Mouse (Mus musculus) thymus, adult 2 months (tissue): ENCODE data around the gene Stkld1. TPM values are rescaled to one million over a fixed set of nuclear protein-coding genes. Genes with fewer than 3 reads are reported as not detected.

Experiments used
- DNase-seq: peaks from one replicate; pipeline ENCODE4 v3.0.0; 2021
- H3K27ac ChIP-seq: fragments of 200-500 bp; 2 replicates; pipeline ENCODE4 v1.5.1; 2012; ENCODE audit warnings: low read length, control low read depth; ENCODE audit not compliant: control insufficient read depth, insufficient read depth
- H3K27me3 ChIP-seq: fragments of 200-500 bp; 2 replicates; pipeline ENCODE4 v1.6.1; 2012; ENCODE audit warnings: mild to moderate bottlenecking, low read length, moderate library complexity, mixed read lengths; ENCODE audit not compliant: control insufficient read depth, insufficient read depth
- H3K36me3 ChIP-seq: fragments of 200-500 bp; 2 replicates; pipeline ENCODE4 v1.6.1; 2012; ENCODE audit warnings: mild to moderate bottlenecking, low read length, moderate library complexity; ENCODE audit not compliant: control insufficient read depth, insufficient read depth
- H3K4me1 ChIP-seq: fragments of 200-500 bp; replicated peaks from 2 replicates; pipeline ENCODE4 v1.6.1; 2012; ENCODE audit warnings: low read length; ENCODE audit not compliant: control insufficient read depth, insufficient read depth
- H3K4me3 ChIP-seq: fragments of 200-500 bp; 2 replicates; pipeline ENCODE4 v1.5.1; 2012; ENCODE audit warnings: mild to moderate bottlenecking, low read length, control low read depth, moderate library complexity; ENCODE audit not compliant: control insufficient read depth, insufficient read depth
- CTCF ChIP-seq: fragments of 200-500 bp; IDR thresholded peaks from 2 replicates; pipeline ENCODE4 v1.5.1; 2012; ENCODE audit warnings: mild to moderate bottlenecking, control low read depth, low read length, moderate library complexity, borderline replicate concordance; ENCODE audit not compliant: control insufficient read depth, poor library complexity, insufficient read depth; ENCODE audit errors: extremely low read depth
- POLR2A ChIP-seq: fragments of 200-500 bp; IDR thresholded peaks from 2 replicates; pipeline ENCODE4 v1.6.1; 2012; ENCODE audit warnings: mild to moderate bottlenecking, low read length, control low read depth, moderate library complexity; ENCODE audit not compliant: control insufficient read depth, poor library complexity, insufficient read depth; ENCODE audit errors: extremely low read depth
- WGBS: fragments of 180-500 bp; shearing (Covaris S2); methylation state at CpG from one replicate; pipeline ENCODE4 v1.1.7; 2018; 5-methylcytosine and 5-hydroxymethylcytosine counted together
- polyA plus RNA-seq: library from polyadenylated mRNA; depleted of rRNA; stranded (reverse); fragments of >200 nt; gene quantifications from 2 replicates; pipeline ENCODE4 v1.2.3, GENCODE M21; 2012; rRNA removed

Stkld1 gene
- polyA plus RNA-seq, 1 experiment = 0.75 TPM

- Histone ChIP-seq H3K4me3 (no peak overlapping the region), H3K27me3 (no peaks in the 10 kb centered on the region), H3K27ac (no peak overlapping the region), H3K4me1 (no peaks in the 10 kb centered on the region), H3K36me3 (no peaks in the 10 kb centered on the region)
- TF ChIP-seq POLR2A (no peak), CTCF (no peak)
- DNase-seq = no peak
- 73% methylated on average over 2 of the region's 2 CpGs for WGBS
These were observed 50.3 kb downstream of the Stkld1 start for GRCm38 (mm10) chr2:26984179-26984578.

GRCm38 (mm10) chr2:26984640-26985039, 50.8 kb downstream of the Stkld1 start:
- Histone ChIP-seq H3K4me3 (no peak overlapping the region), H3K27ac (no peak overlapping the region), H3K4me1 (no peaks in the 10 kb centered on the region), H3K27me3 (no peaks in the 10 kb centered on the region), H3K36me3 (no peaks in the 10 kb centered on the region)
- 88% methylated on average over 5 of the region's 5 CpGs for WGBS
- no peak for DNase-seq
- TF ChIP-seq CTCF = no peak
- no peak for TF ChIP-seq POLR2A

GRCm38 (mm10) chr2:26993936-26994335, 60.1 kb downstream of the Stkld1 start:
- Histone ChIP-seq H3K27ac (no peak overlapping the region), H3K4me3 (no peak overlapping the region), H3K4me1 (no peaks in the 10 kb centered on the region), H3K27me3 (no peaks in the 10 kb centered on the region), H3K36me3 (no peaks in the 10 kb centered on the region)
- TF ChIP-seq POLR2A (no peak), CTCF (no peak)
- WGBS = 64% methylated on average over 3 of the region's 3 CpGs
- no peak for DNase-seq

GRCm38 (mm10) chr2:26997498-26997897, 63.7 kb downstream of the Stkld1 start:
- TF ChIP-seq CTCF = no peak
- TF ChIP-seq POLR2A = no peak
- WGBS = 83% methylated on average over 1 of the region's 1 CpGs
- H3K4me1 ChIP-seq = no peaks in the 10 kb centered on the region
- H3K4me3 ChIP-seq = no peak overlapping the region
- DNase-seq = no peak
- no peaks in the 10 kb centered on the region for H3K27me3 ChIP-seq
- no peaks in the 10 kb centered on the region for H3K36me3 ChIP-seq
- no peak overlapping the region for H3K27ac ChIP-seq

- Histone ChIP-seq H3K27ac (no peak overlapping the region), H3K36me3 (no peaks in the 10 kb centered on the region), H3K27me3 (no peaks in the 10 kb centered on the region), H3K4me3 (no peak overlapping the region), H3K4me1 (no peaks in the 10 kb centered on the region)
- TF ChIP-seq POLR2A (no peak), CTCF (no peak)
- DNase-seq = no peak
- WGBS = 90% methylated on average over 7 of the region's 7 CpGs
These were observed 64.1 kb downstream of the Stkld1 start for GRCm38 (mm10) chr2:26997993-26998392.

Other genes starting within 250 kb of the Stkld1 start
- 0.06 TPM in 1 of 2 replicates, not detected in the other for gene Abo, start 69.1 kb upstream of the Stkld1 start, polyA plus RNA-seq
- 20.8 and 23.1 TPM in 2 replicates for gene Surf6, start 31.2 kb upstream of the Stkld1 start, polyA plus RNA-seq
- 39.0 and 46.5 TPM in 2 replicates for gene Med22, start 23.4 kb upstream of the Stkld1 start, polyA plus RNA-seq
- 799 and 817 TPM in 2 replicates for gene Rpl7a, start 23.3 kb upstream of the Stkld1 start, polyA plus RNA-seq
- gene Surf2, start 17.7 kb upstream of the Stkld1 start, polyA plus RNA-seq = 33.8 and 36.4 TPM in 2 replicates
- 72.7 and 78.5 TPM in 2 replicates for gene Surf1, start 17.5 kb upstream of the Stkld1 start, polyA plus RNA-seq
- 410 and 472 TPM in 2 replicates for gene Surf4, start 119 bp upstream of the Stkld1 start, polyA plus RNA-seq
- gene Rexo4, start 30.3 kb downstream of the Stkld1 start, polyA plus RNA-seq = 49.7 and 56.2 TPM in 2 replicates
- gene Adamts13, start 39.4 kb downstream of the Stkld1 start, polyA plus RNA-seq = 1.1 and 1.2 TPM in 2 replicates
- gene Cacfd1, start 75.9 kb downstream of the Stkld1 start, polyA plus RNA-seq = 58.9 and 63.9 TPM in 2 replicates
- gene Slc2a6, start 94.0 kb downstream of the Stkld1 start, polyA plus RNA-seq = 14.0 and 17.5 TPM in 2 replicates
- gene Mymk, start 138.1 kb downstream of the Stkld1 start, polyA plus RNA-seq = 0.61 and 0.81 TPM in 2 replicates
- 16.1 and 16.5 TPM in 2 replicates for gene Adamtsl2, start 145.3 kb downstream of the Stkld1 start, polyA plus RNA-seq
- 7.8 and 13.3 TPM in 2 replicates for gene Fam163b, start 208.4 kb downstream of the Stkld1 start, polyA plus RNA-seq
- 0.41 and 0.69 TPM in 2 replicates for gene Dbh, start 231.2 kb downstream of the Stkld1 start, polyA plus RNA-seq